ENCODE assay signal across 23 mouse cellular contexts in genomic region chr12:118510989-118511388, GRCm38 (mm10).
DNase-seq lines count a peak whose midpoint lies in the region; ATAC-seq lines count a peak whose summit lies in the region.
"Had no signal": no experiment of that assay in that cellular context is flagged by ENCODE, and none has a peak within 500 bp of the region (broad histone marks: within the 10 kb centered on the region; RNA-seq: fewer than 3 reads in every experiment).

No protein-coding gene starts in this region.

- no peaks in the 10 kb centered on the region for H3K9me3 ChIP-seq in heart, embryonic 12.5 days (replicated peaks)
- H3K9me3 ChIP-seq in neural tube, embryonic 12.5 days: no peaks in the 10 kb centered on the region
- H3K9me3 ChIP-seq in limb, embryonic 12.5 days: no peaks in the 10 kb centered on the region
- H3K9me3 ChIP-seq: embryonic facial prominence, embryonic 13.5 days; embryonic facial prominence, embryonic 15.5 days; forebrain, embryonic 10.5 days; forebrain, embryonic 12.5 days had no signal

- no peak for ATAC-seq in heart, embryonic 12.5 days (ENCODE audit: insufficient number of reproducible peaks, low FRiP score)
- peak; percentile 69 for ATAC-seq in neural tube, embryonic 12.5 days (ENCODE audit: low FRiP score, low read depth)
- ATAC-seq in limb, embryonic 12.5 days (ENCODE audit: insufficient number of reproducible peaks, insufficient read depth, low FRiP score, low TSS enrichment, low read depth): no peak
- ATAC-seq: forebrain, embryonic 14.5 days; forebrain, embryonic 16.5 days had no signal

- H3K4me1 ChIP-seq in heart, embryonic 12.5 days (replicated peaks): no peaks in the 10 kb centered on the region
- peaks cover 16% of the 10 kb centered on the region for H3K4me1 ChIP-seq in neural tube, embryonic 12.5 days
- peaks cover 35% of the 10 kb centered on the region for H3K4me1 ChIP-seq in limb, embryonic 12.5 days (replicated peaks)
- H3K4me1 ChIP-seq: embryonic facial prominence, embryonic 15.5 days had no signal

- H3K27ac ChIP-seq in heart, embryonic 12.5 days (ENCODE audit: poor library complexity, severe bottlenecking): no peak overlapping the region
- no peak overlapping the region for H3K27ac ChIP-seq in neural tube, embryonic 12.5 days
- H3K27ac ChIP-seq in limb, embryonic 12.5 days: no peak overlapping the region
- H3K27ac ChIP-seq: embryonic facial prominence, embryonic 13.5 days; embryonic facial prominence, embryonic 15.5 days; forebrain, embryonic 10.5 days; forebrain, embryonic 12.5 days had no signal

- H3K4me2 ChIP-seq in heart, embryonic 12.5 days: no peak overlapping the region
- no peak overlapping the region for H3K4me2 ChIP-seq in neural tube, embryonic 12.5 days (replicated peaks)
- 0 out of 2 replicates have a peak overlapping the region, but pooled peaks have one; percentile 4 for H3K4me2 ChIP-seq in limb, embryonic 12.5 days
- H3K4me2 ChIP-seq: embryonic facial prominence, embryonic 13.5 days; embryonic facial prominence, embryonic 15.5 days; forebrain, embryonic 12.5 days had no signal

- no peak overlapping the region for H3K4me3 ChIP-seq in heart, embryonic 12.5 days
- H3K4me3 ChIP-seq in neural tube, embryonic 12.5 days: no peak overlapping the region
- no peak overlapping the region for H3K4me3 ChIP-seq in limb, embryonic 12.5 days (replicated peaks)
- H3K4me3 ChIP-seq: embryonic facial prominence, embryonic 13.5 days; embryonic facial prominence, embryonic 15.5 days; erythroblast, embryonic 14.5 days; forebrain, embryonic 10.5 days; forebrain, embryonic 12.5 days had no signal

- peaks cover 16% of the 10 kb centered on the region for H3K27me3 ChIP-seq in heart, embryonic 12.5 days (replicated peaks)
- peaks cover 44% of the 10 kb centered on the region for H3K27me3 ChIP-seq in neural tube, embryonic 12.5 days (replicated peaks)
- 0 out of 2 replicates have a peak, but pooled peaks cover 3% of the 10 kb centered on the region for H3K27me3 ChIP-seq in limb, embryonic 12.5 days
- H3K27me3 ChIP-seq: embryonic facial prominence, embryonic 13.5 days had no signal

- 68% methylated on average over 4 of the region's 4 CpGs for WGBS in heart, embryonic 12.5 days
- 6% methylated on average over 4 of the region's 4 CpGs for WGBS in neural tube, embryonic 12.5 days
- WGBS in limb, embryonic 12.5 days: 7% methylated on average over 4 of the region's 4 CpGs

- no peak overlapping the region for H3K9ac ChIP-seq in heart, embryonic 12.5 days
- H3K9ac ChIP-seq in neural tube, embryonic 12.5 days: no peak overlapping the region
- H3K9ac ChIP-seq in limb, embryonic 12.5 days (replicated peaks): no peak overlapping the region
- H3K9ac ChIP-seq: embryonic facial prominence, embryonic 13.5 days; embryonic facial prominence, embryonic 15.5 days; forebrain, embryonic 12.5 days had no signal

- peak; percentile 55 for DNase-seq in heart, adult 11 months
- no peak for DNase-seq in neural tube, embryonic 10.5 days (ENCODE audit: extremely low spot score, low spot score)
- DNase-seq in layer of hippocampus, adult 9-11 months: no peak
- DNase-seq in spleen, adult 12 weeks (ENCODE audit: low spot score): no peak
- DNase-seq: adrenal gland, adult 2 months; adrenal gland, postnatal 10 days; adrenal gland, postnatal 25 days; cerebellum, adult 11 months; cerebellum, adult 18-20 months; cerebellum, adult 8-10 months; cerebellum, adult 9-11 months; cerebellum, postnatal 14 days; cerebellum, postnatal 36 days had no signal

- no peaks in the 10 kb centered on the region for H3K36me3 ChIP-seq in heart, embryonic 12.5 days
- H3K36me3 ChIP-seq in neural tube, embryonic 12.5 days: no peaks in the 10 kb centered on the region
- no peaks in the 10 kb centered on the region for H3K36me3 ChIP-seq in limb, embryonic 12.5 days
- H3K36me3 ChIP-seq: embryonic facial prominence, embryonic 13.5 days; embryonic facial prominence, embryonic 15.5 days; forebrain, embryonic 10.5 days; forebrain, embryonic 12.5 days had no signal
